Mouse (Mus musculus): ENCODE data around the gene Hyal3. TPM values are rescaled to one million over a fixed set of nuclear protein-coding genes. Genes with fewer than 3 reads are reported as not detected.
"Not testable (repeated sequence)": the region's sequence is repeated elsewhere in the genome, so short reads cannot be mapped to it uniquely, and the experiment has no call there.

The Hyal3 gene
- polyA plus RNA-seq, 1 experiment from 2014 or later, result 0.89 TPM

- 81% methylated on average over 6 of the region's 6 CpGs for WGBS
- not testable (repeated sequence) for H3K27ac ChIP-seq (replicated peaks; ENCODE audit: low read depth, low read length); H3K9me3 ChIP-seq (ENCODE audit: control insufficient read depth, low read length); DNase-seq; H3K4me3 ChIP-seq (replicated peaks; ENCODE audit: low read depth, low read length); ATAC-seq (ENCODE audit: low FRiP score, low TSS enrichment); H3K9ac ChIP-seq (replicated peaks; ENCODE audit: low read length); H3K27me3 ChIP-seq (ENCODE audit: control insufficient read depth, insufficient read depth, low read length); H3K4me2 ChIP-seq (ENCODE audit: low read length)
- Histone ChIP-seq H3K36me3 (ENCODE audit: control insufficient read depth, insufficient read depth, low read length) (peaks cover 41% of the 10 kb centered on the region), H3K4me1 (ENCODE audit: control insufficient read depth, insufficient read depth, low read length) (peaks cover 25% of the 10 kb centered on the region)
Measured at GRCm38 (mm10) chr9:107573774-107574173, 6.8 kb upstream of the Hyal3 start.

DNA sequence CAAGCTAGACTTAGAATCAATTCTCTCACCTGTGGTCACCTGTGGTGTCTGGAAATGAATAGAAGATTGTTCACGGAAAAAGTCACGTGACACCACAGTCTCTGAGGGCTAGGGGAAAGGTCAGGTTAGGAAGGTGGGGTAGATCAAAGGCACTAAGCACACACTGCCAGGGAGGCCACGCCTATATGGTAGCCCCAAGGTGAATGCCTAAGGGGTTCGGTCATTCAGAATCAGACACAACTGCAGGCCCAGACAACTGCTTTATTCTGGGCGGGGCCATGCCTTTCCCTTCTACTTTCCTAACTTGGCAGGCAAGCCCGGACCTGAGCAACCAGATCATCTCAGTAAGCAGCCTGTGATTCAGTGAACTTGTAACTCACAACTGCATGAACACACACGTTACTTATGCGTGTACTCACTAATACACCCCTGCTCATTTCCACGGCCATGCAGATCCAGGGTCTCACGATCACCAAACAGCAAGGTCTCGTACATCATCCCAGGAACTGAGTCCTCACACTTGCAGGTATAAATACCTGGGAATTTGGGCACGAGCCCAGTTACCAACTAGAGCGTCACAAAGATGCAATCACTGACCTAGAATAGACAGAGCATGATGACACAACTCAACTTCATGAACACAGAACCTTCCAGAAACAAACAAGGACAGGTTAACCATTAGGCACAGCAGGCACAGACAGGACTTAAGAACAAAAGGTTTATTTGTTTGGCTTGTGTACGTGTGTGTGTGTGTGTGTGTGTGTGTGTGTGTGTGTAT, 4.8 kb upstream of the Hyal3 start:
- ATAC-seq (ENCODE audit: low FRiP score, low TSS enrichment) (no peak), DNase-seq (no peak)
- Histone ChIP-seq H3K27ac (replicated peaks; ENCODE audit: low read depth, low read length) (0 out of 2 replicates have a peak overlapping the region, but pooled peaks have one; percentile 41), H3K9me3 (ENCODE audit: control insufficient read depth, low read length) (no peaks in the 10 kb centered on the region), H3K4me1 (ENCODE audit: control insufficient read depth, insufficient read depth, low read length) (peaks cover 22% of the 10 kb centered on the region), H3K9ac (replicated peaks; ENCODE audit: low read length) (no peak overlapping the region), H3K4me2 (ENCODE audit: low read length) (no peak overlapping the region), H3K4me3 (replicated peaks; ENCODE audit: low read depth, low read length) (no peak overlapping the region), H3K36me3 (ENCODE audit: control insufficient read depth, insufficient read depth, low read length) (peaks cover 36% of the 10 kb centered on the region), H3K27me3 (ENCODE audit: control insufficient read depth, insufficient read depth, low read length) (no peaks in the 10 kb centered on the region)
- WGBS, result 89% methylated on average over 14 of the region's 14 CpGs

GRCm38 (mm10) chr9:107576357-107577107, 4.1 kb upstream of the Hyal3 start, which contains the start of gene Hyal1:
Hyal1 (plus strand) TSS chr9:107576927.
- peak; percentile 76 for DNase-seq
- peak; percentile 29 for ATAC-seq (ENCODE audit: low FRiP score, low TSS enrichment)
- Histone ChIP-seq H3K4me2 (ENCODE audit: low read length) (peak within 1 kb of the TSS; percentile 42), H3K4me3 (replicated peaks; ENCODE audit: low read depth, low read length) (peak within 1 kb of the TSS; percentile 21), H3K4me1 (ENCODE audit: control insufficient read depth, insufficient read depth, low read length) (peaks cover 20% of the 10 kb centered on the region), H3K27me3 (ENCODE audit: control insufficient read depth, insufficient read depth, low read length) (no peaks in the 10 kb centered on the region), H3K9me3 (ENCODE audit: control insufficient read depth, low read length) (no peaks in the 10 kb centered on the region), H3K27ac (replicated peaks; ENCODE audit: low read depth, low read length) (peak within 1 kb of the TSS; percentile 41; the same call in 1 of the 2 replicates), H3K36me3 (ENCODE audit: control insufficient read depth, insufficient read depth, low read length) (peaks cover 29% of the 10 kb centered on the region), H3K9ac (replicated peaks; ENCODE audit: low read length) (no peak within 1 kb of the TSS; the same call in 1 of the 2 replicates)
- 27% methylated on average over 16 of the region's 16 CpGs for WGBS

DNA sequence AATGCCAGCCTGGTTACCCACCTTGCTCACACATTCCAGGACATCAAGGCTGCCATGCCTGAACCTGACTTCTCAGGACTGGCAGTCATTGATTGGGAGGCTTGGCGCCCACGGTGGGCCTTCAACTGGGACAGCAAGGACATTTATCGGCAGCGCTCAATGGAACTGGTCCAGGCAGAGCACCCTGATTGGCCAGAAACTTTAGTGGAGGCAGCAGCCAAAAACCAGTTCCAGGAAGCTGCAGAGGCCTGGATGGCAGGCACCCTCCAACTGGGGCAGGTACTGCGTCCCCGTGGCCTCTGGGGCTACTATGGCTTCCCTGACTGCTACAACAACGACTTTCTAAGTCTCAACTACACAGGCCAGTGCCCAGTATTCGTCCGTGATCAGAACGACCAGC, 2.7 kb upstream of the Hyal3 start:
- DNase-seq (no peak), ATAC-seq (ENCODE audit: low FRiP score, low TSS enrichment) (no peak)
- WGBS, result 95% methylated on average over 10 of the region's 10 CpGs
- no peak overlapping the region for H3K27ac ChIP-seq (replicated peaks; ENCODE audit: low read depth, low read length)
- H3K9ac ChIP-seq (replicated peaks; ENCODE audit: low read length), result no peak overlapping the region
- no peaks in the 10 kb centered on the region for H3K9me3 ChIP-seq (ENCODE audit: control insufficient read depth, low read length)
- peaks cover 20% of the 10 kb centered on the region for H3K4me1 ChIP-seq (ENCODE audit: control insufficient read depth, insufficient read depth, low read length)
- H3K27me3 ChIP-seq (ENCODE audit: control insufficient read depth, insufficient read depth, low read length), result no peaks in the 10 kb centered on the region
- no peak overlapping the region for H3K4me2 ChIP-seq (ENCODE audit: low read length)
- peaks cover 15% of the 10 kb centered on the region for H3K36me3 ChIP-seq (ENCODE audit: control insufficient read depth, insufficient read depth, low read length)
- H3K4me3 ChIP-seq (replicated peaks; ENCODE audit: low read depth, low read length), result no peak overlapping the region

DNA sequence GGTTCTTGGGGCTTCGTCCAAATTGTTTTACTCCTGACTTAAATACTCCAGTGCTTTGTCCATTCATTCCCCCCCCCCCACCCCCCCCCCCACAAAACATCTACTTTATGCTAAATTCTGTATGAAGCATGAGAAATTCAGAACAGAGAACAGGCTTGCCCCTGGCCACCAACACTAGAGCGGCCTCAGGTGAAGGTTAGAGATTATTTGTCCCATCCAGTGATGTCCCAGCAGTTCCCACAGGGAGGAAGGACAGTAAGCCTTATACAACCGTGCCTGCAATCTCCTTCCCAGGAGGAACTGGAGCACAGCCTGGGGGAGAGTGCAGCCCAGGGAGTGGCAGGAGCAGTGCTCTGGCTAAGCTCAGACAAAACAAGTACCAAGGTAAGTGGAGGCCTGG, 2.0 kb upstream of the Hyal3 start, which contains the start of gene Naa80:
Gene Naa80 (plus strand): TSS at position 301 of the 400 bp plus-strand sequence.
- H3K36me3 ChIP-seq (ENCODE audit: control insufficient read depth, insufficient read depth, low read length), result peaks cover 15% of the 10 kb centered on the region
- H3K4me2 ChIP-seq (ENCODE audit: low read length), result no peak within 1 kb of the TSS; the same call in 1 of the 2 replicates
- no peaks in the 10 kb centered on the region for H3K27me3 ChIP-seq (ENCODE audit: control insufficient read depth, insufficient read depth, low read length)
- H3K9me3 ChIP-seq (ENCODE audit: control insufficient read depth, low read length), result no peaks in the 10 kb centered on the region
- ATAC-seq (ENCODE audit: low FRiP score, low TSS enrichment), result no peak
- H3K9ac ChIP-seq (replicated peaks; ENCODE audit: low read length), result no peak within 1 kb of the TSS
- no peak within 1 kb of the TSS for H3K4me3 ChIP-seq (replicated peaks; ENCODE audit: low read depth, low read length)
- no peak within 1 kb of the TSS for H3K27ac ChIP-seq (replicated peaks; ENCODE audit: low read depth, low read length)
- DNase-seq, result no peak
- WGBS, result 75% methylated on average over 3 of the region's 3 CpGs
- peaks cover 20% of the 10 kb centered on the region for H3K4me1 ChIP-seq (ENCODE audit: control insufficient read depth, insufficient read depth, low read length)

DNA sequence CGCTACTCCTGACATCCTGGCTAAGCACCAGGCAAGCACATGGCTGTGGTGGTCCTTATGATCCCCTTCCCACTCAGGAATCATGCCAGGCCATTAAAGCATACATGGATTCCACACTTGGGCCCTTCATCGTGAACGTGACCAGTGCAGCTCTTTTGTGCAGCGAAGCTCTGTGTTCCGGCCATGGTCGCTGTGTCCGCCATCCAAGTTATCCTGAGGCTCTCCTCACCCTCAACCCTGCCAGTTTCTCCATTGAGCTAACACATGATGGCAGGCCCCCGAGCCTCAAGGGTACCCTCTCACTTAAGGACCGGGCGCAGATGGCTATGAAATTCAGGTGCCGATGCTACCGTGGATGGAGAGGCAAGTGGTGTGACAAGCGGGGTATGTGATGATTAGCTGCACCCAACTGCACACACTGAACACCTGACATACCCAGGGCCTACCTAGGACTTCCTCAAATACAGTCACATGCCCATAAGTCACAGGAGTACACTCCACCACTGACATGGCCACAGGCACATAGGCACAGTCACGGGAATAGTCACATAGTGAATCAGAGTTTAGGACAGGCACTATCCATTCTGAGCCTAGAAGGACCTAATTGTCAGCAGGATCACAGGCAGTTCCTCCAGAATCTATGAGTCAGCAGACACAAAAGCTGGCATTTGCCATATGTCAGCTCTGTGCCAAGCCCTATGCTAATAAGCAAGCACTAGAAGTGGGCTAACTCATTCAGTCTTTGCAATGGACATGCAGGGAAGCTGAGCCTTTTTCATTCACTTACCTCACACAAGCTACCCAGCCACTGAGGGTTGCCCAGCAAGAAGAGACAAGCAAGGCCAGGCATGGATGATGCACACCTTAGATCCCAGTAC, 1.4 kb upstream of the Hyal3 start:
- DNase-seq, result no peak
- WGBS, result 93% methylated on average over 14 of the region's 14 CpGs

DNA sequence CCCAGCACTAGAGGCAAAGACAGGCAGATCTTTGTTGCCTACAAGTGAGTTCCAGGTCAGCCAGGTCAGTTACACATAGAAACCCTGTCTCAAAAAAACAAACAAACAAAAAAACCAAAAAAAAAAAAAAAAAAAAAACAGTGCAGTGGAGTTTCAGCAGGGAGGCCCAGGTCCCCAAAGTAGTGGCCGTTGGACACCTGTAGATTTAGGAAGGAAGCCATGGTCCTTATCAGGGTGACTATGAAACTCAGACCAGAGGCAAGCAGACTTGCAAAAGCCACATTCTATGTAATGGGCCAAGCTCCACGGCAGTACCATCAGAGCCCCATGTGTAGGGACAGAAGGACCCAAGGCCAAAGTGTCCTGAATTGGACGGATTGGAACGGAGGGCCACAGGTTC, 966 bp downstream of the Hyal3 start:
- Histone ChIP-seq H3K4me2 (ENCODE audit: low read length) (peak overlapping the region; percentile 98), H3K4me3 (replicated peaks; ENCODE audit: low read depth, low read length) (peak overlapping the region; percentile 62; the same call in 1 of the 2 replicates), H3K36me3 (ENCODE audit: control insufficient read depth, insufficient read depth, low read length) (peaks cover 11% of the 10 kb centered on the region; the same call in 1 of the 2 replicates), H3K9ac (replicated peaks; ENCODE audit: low read length) (peak overlapping the region; percentile 74), H3K27me3 (ENCODE audit: control insufficient read depth, insufficient read depth, low read length) (no peaks in the 10 kb centered on the region), H3K9me3 (ENCODE audit: control insufficient read depth, low read length) (no peaks in the 10 kb centered on the region), H3K27ac (replicated peaks; ENCODE audit: low read depth, low read length) (no peak overlapping the region), H3K4me1 (ENCODE audit: control insufficient read depth, insufficient read depth, low read length) (peaks cover 20% of the 10 kb centered on the region)
- 85% methylated on average over 4 of the region's 4 CpGs for WGBS
- ATAC-seq (ENCODE audit: low FRiP score, low TSS enrichment) (no peak), DNase-seq (no peak)

More for the DNA sequence above, 1.4 kb upstream of the Hyal3 start:
- no peaks in the 10 kb centered on the region for H3K9me3 ChIP-seq (ENCODE audit: control insufficient read depth, low read length)
- no peak for ATAC-seq (ENCODE audit: low FRiP score, low TSS enrichment)
- H3K9ac ChIP-seq (replicated peaks; ENCODE audit: low read length), result no peak overlapping the region
- H3K27me3 ChIP-seq (ENCODE audit: control insufficient read depth, insufficient read depth, low read length), result no peaks in the 10 kb centered on the region
- H3K36me3 ChIP-seq (ENCODE audit: control insufficient read depth, insufficient read depth, low read length), result peaks cover 18% of the 10 kb centered on the region
- no peak overlapping the region; the same call in 1 of the 2 replicates for H3K4me2 ChIP-seq (ENCODE audit: low read length)
- H3K4me1 ChIP-seq (ENCODE audit: control insufficient read depth, insufficient read depth, low read length), result peaks cover 20% of the 10 kb centered on the region
- no peak overlapping the region for H3K4me3 ChIP-seq (replicated peaks; ENCODE audit: low read depth, low read length)
- no peak overlapping the region for H3K27ac ChIP-seq (replicated peaks; ENCODE audit: low read depth, low read length)

GRCm38 (mm10) chr9:107582509-107583062, 2.0 kb downstream of the Hyal3 start:
- H3K27ac ChIP-seq (replicated peaks; ENCODE audit: low read depth, low read length), result no peak overlapping the region
- H3K9me3 ChIP-seq (ENCODE audit: control insufficient read depth, low read length), result no peaks in the 10 kb centered on the region
- H3K4me1 ChIP-seq (ENCODE audit: control insufficient read depth, insufficient read depth, low read length), result peaks cover 15% of the 10 kb centered on the region
- DNase-seq (no peak), ATAC-seq (ENCODE audit: low FRiP score, low TSS enrichment) (no peak)
- no peak overlapping the region for H3K4me3 ChIP-seq (replicated peaks; ENCODE audit: low read depth, low read length)
- H3K9ac ChIP-seq (replicated peaks; ENCODE audit: low read length), result no peak overlapping the region
- 92% methylated on average over 7 of the region's 7 CpGs for WGBS
- peaks cover 11% of the 10 kb centered on the region; the same call in 1 of the 2 replicates for H3K36me3 ChIP-seq (ENCODE audit: control insufficient read depth, insufficient read depth, low read length)
- no peak overlapping the region for H3K4me2 ChIP-seq (ENCODE audit: low read length)
- no peaks in the 10 kb centered on the region for H3K27me3 ChIP-seq (ENCODE audit: control insufficient read depth, insufficient read depth, low read length)
